Mouse (Mus musculus) E14TG2a.4 (cell line): ENCODE measurements at regions not wholly inside any gene's neighbourhood (a gene's known extent, or its start where the extent isn't known, plus 50 kb on each side); places are given as distances from the start of the nearest gene placed in this dataset.

ENCODE experiments used
- H3K27me3 ChIP-seq: 2 replicates; pipeline ENCODE4 v1.6.1; 2014; ENCODE audit warnings: low read length, control low read depth; ENCODE audit not compliant: insufficient read depth
- H3K36me3 ChIP-seq: 2 replicates; pipeline ENCODE4 v1.6.1; 2014; ENCODE audit warnings: low read length, control low read depth; ENCODE audit not compliant: insufficient read depth
- H3K4me1 ChIP-seq: replicated peaks from 2 replicates; pipeline ENCODE4 v1.6.1; 2014; ENCODE audit warnings: low read depth, low read length, control low read depth
- H3K4me3 ChIP-seq: replicated peaks from 2 replicates; pipeline ENCODE4 v1.5.1; 2014; ENCODE audit warnings: mild to moderate bottlenecking, low read length
- H3K9me3 ChIP-seq: 2 replicates; pipeline ENCODE4 v1.6.1; 2014; ENCODE audit warnings: low read length, control low read depth
- CTCF ChIP-seq: conservative IDR thresholded peaks from 2 replicates; pipeline ENCODE4 v1.5.1; 2014; ENCODE audit warnings: low read length
- NANOG ChIP-seq: IDR thresholded peaks from 2 replicates; pipeline ENCODE4 v1.6.1; 2014; ENCODE audit warnings: borderline replicate concordance, low read length, mixed read lengths
- POU5F1 ChIP-seq: IDR thresholded peaks from 2 replicates; pipeline ENCODE4 v1.6.1; 2014; ENCODE audit warnings: low read length, borderline replicate concordance

GRCm38 (mm10) chr2:51374636-51375035, 225.7 kb upstream of the Rnd3 start:
- Histone ChIP-seq H3K27me3 (no peaks in the 10 kb centered on the region), H3K4me3 (no peak overlapping the region), H3K36me3 (no peaks in the 10 kb centered on the region), H3K9me3 (peaks cover 12% of the 10 kb centered on the region; the same call in 1 of the 2 replicates), H3K4me1 (no peaks in the 10 kb centered on the region)
- TF ChIP-seq POU5F1 (no peak), NANOG (no peak), CTCF (no peak)

DNA sequence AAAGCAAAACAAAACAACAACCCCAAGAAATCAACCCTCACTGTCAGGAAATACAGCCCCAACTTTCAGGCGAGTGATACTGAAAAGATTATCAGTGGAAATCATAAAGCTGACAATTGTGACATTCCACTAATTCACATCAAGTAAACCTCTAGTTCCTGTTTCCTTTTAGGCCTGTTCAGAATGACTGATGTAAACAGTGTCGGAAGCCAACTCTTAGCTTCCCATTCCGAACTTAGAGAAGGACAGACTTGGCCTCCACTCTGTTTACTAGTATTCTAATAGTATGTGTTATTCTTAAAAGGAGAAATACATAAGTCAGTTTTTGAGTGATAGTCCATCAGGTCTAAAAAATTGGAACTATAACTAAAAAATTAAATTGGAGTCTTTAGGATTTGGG, 223.9 kb upstream of the Rnd3 start:
- Histone ChIP-seq H3K4me1 (no peaks in the 10 kb centered on the region), H3K27me3 (no peaks in the 10 kb centered on the region), H3K36me3 (no peaks in the 10 kb centered on the region), H3K4me3 (no peak overlapping the region), H3K9me3 (peaks cover 12% of the 10 kb centered on the region; the same call in 1 of the 2 replicates)
- no peak for TF ChIP-seq NANOG
- TF ChIP-seq POU5F1 = no peak
- no peak for TF ChIP-seq CTCF

DNA sequence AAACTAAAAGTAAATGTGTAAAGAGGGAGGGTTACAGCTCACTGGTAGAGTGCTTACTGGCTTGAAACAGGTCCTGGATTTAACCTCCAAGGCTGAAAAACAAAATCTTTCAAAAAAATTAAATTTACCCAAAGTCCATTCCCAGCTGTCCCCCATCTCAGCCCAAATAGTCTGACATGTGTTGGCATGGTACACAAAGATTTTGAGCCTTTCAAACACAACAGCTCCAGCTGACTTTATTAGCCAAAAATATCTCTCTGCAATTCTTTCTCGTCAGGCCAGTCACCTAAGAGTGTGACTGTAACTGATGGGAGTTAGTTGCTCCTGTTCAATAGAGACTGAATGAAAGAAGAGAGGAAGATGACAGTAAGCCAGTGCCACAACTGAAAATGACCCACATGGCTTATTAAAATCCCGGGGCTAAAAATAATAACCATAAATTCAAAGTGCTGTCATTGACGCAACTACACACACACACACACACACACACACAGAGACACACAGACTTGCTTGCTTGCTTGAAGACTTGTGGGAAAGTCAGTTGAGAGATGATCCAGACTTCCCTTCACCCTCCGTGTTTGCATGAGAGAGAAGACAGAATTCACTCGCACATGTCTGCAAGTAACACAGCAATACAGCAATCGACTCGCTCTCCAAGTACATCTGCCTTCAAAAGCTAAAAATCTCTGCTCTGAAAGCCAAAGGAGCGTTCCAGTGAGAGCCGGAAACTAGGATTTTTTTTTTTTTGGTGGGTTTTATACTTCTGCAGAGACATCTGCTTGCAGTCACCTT, 214.1 kb upstream of the Rnd3 start:
- H3K27me3 ChIP-seq = no peaks in the 10 kb centered on the region
- H3K4me1 ChIP-seq = no peaks in the 10 kb centered on the region
- TF ChIP-seq NANOG (no peak), POU5F1 (no peak), CTCF (no peak)
- H3K9me3 ChIP-seq = no peaks in the 10 kb centered on the region
- no peak overlapping the region for H3K4me3 ChIP-seq
- H3K36me3 ChIP-seq = no peaks in the 10 kb centered on the region

DNA sequence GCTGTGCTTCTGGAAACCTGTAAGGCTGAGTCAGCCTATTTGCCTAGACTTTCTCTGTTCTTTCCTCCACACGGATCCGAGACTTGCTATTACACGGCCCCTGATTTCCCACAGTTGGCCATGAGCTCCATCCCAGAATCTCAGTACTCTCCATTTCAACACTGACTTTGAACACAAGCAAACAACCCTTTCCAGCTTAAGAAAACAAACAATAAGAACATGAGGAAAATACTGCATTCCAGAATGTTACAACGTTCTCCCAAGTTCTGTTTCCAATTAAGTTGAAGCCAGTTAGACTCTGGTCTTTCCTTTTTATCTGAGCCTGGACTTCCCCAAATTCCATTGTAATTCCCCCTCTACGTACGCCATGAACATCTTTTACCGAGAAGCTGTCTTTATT, 206.4 kb upstream of the Rnd3 start:
- no peaks in the 10 kb centered on the region for H3K36me3 ChIP-seq
- no peak for TF ChIP-seq NANOG
- TF ChIP-seq CTCF = no peak
- no peak for TF ChIP-seq POU5F1
- H3K4me3 ChIP-seq = no peak overlapping the region
- peaks cover 6% of the 10 kb centered on the region; the same call in 1 of the 2 replicates for H3K9me3 ChIP-seq
- no peaks in the 10 kb centered on the region for H3K27me3 ChIP-seq
- no peaks in the 10 kb centered on the region for H3K4me1 ChIP-seq

- H3K9me3 ChIP-seq = peaks cover 6% of the 10 kb centered on the region; the same call in 1 of the 2 replicates
- no peak overlapping the region for H3K4me3 ChIP-seq
- no peaks in the 10 kb centered on the region for H3K27me3 ChIP-seq
- H3K36me3 ChIP-seq = no peaks in the 10 kb centered on the region
- H3K4me1 ChIP-seq = no peaks in the 10 kb centered on the region
- TF ChIP-seq NANOG (no peak), POU5F1 (no peak), CTCF (no peak)
These were observed 205.9 kb upstream of the Rnd3 start for GRCm38 (mm10) chr2:51354800-51355199.

DNA sequence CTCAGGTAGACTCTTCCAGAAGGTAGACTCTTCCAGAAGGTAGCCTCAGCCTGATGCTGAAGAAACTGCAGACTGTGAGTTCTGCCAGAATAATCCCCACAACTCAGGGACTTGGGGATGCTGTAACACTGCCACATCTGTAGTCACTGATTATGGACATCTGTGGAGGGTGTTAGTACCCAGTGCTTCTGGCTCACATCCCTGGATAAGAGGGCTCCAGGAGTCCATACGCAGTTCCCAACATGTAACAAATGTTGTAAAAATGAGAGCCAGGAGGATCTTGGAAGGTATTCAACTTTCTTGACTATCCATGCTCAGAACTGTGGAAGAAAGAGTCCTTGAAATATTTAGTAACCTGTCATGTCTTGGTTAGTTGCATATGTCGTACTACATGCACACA, 200.7 kb upstream of the Rnd3 start:
- H3K4me1 ChIP-seq = no peaks in the 10 kb centered on the region
- H3K4me3 ChIP-seq = no peak overlapping the region
- peaks cover 3% of the 10 kb centered on the region; the same call in 1 of the 2 replicates for H3K9me3 ChIP-seq
- no peaks in the 10 kb centered on the region for H3K36me3 ChIP-seq
- TF ChIP-seq NANOG = no peak
- TF ChIP-seq CTCF = no peak
- no peaks in the 10 kb centered on the region for H3K27me3 ChIP-seq

- Histone ChIP-seq H3K36me3 (no peaks in the 10 kb centered on the region), H3K4me3 (no peak overlapping the region), H3K27me3 (no peaks in the 10 kb centered on the region), H3K4me1 (no peaks in the 10 kb centered on the region), H3K9me3 (no peaks in the 10 kb centered on the region)
- TF ChIP-seq NANOG (no peak), POU5F1 (no peak), CTCF (no peak)
These were observed 199.9 kb upstream of the Rnd3 start for GRCm38 (mm10) chr2:51348774-51349173.

DNA sequence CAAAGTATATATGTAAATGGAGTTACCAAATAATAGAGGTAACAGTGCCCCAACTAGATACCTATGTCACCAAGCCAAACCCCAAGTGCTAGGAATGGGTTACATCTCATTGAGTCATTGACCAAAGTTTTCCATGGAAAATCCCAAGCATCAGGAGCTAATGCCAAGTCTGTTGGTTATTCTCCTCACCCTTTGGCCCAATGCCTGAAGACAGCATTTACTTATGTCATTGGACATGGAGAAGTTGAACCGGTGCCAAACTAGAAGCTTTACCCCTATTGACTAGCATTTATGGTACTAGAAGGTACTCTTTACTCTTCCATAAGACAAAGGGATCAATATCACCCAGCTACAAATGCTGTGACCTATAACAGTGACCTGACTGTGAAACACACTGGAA, 198.2 kb upstream of the Rnd3 start:
- Histone ChIP-seq H3K36me3 (no peaks in the 10 kb centered on the region), H3K9me3 (no peaks in the 10 kb centered on the region), H3K4me3 (no peak overlapping the region), H3K4me1 (no peaks in the 10 kb centered on the region), H3K27me3 (no peaks in the 10 kb centered on the region)
- TF ChIP-seq CTCF = no peak
- TF ChIP-seq NANOG = no peak
- TF ChIP-seq POU5F1 = no peak

- no peak overlapping the region for H3K4me3 ChIP-seq
- no peak for TF ChIP-seq CTCF
- H3K36me3 ChIP-seq = no peaks in the 10 kb centered on the region
- no peaks in the 10 kb centered on the region for H3K9me3 ChIP-seq
- no peaks in the 10 kb centered on the region for H3K27me3 ChIP-seq
- no peaks in the 10 kb centered on the region for H3K4me1 ChIP-seq
These were observed 193.5 kb upstream of the Rnd3 start for GRCm38 (mm10) chr2:51342421-51342820.
